Comparison of ENCODE assay signal across 29 mouse cellular contexts in the genomic region with DNA sequence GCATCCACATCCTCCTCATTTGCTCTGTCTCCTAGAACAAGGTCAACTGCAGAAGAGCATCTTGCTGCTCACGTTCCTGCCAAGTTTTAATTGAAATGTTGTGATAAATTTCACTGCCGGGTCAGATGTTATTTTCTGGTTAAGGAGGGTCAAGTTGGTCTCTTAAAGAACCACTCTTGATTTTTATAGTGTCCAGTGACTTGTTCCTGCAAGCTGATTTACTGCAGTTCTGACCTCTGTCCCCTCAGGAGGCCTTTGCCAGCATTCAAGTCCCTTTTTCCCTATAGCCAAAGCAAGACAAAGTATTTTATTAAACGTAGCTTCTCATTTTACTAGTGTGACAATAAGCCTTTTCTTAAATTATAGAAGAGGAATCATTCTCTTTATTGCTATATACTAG.
DNase-seq lines count a peak whose midpoint lies in the region; ATAC-seq lines count a peak whose summit lies in the region.
"Had no signal": no experiment of that assay in that cellular context is flagged by ENCODE, and none has a peak within 500 bp of the region (broad histone marks: within the 10 kb centered on the region; RNA-seq: fewer than 3 reads in every experiment).

No protein-coding gene starts in this region.

- H3K4me2 ChIP-seq in kidney, embryonic 14.5 days (replicated peaks; ENCODE audit: low read depth, low read length): no peak overlapping the region
- H3K4me2 ChIP-seq: embryonic facial prominence, embryonic 12.5 days; embryonic facial prominence, embryonic 15.5 days; heart, embryonic 12.5 days; heart, embryonic 15.5 days; hindbrain, embryonic 13.5 days had no signal

- H3K9ac ChIP-seq in kidney, embryonic 14.5 days (ENCODE audit: low read depth, low read length): no peak overlapping the region
- H3K9ac ChIP-seq: embryonic facial prominence, embryonic 12.5 days; embryonic facial prominence, embryonic 15.5 days; forebrain, postnatal 0 days; heart, embryonic 12.5 days; heart, embryonic 15.5 days; hindbrain, embryonic 13.5 days had no signal

- 0 out of 2 replicates have a peak, but pooled peaks cover 2% of the 10 kb centered on the region for H3K4me1 ChIP-seq in kidney, embryonic 14.5 days (ENCODE audit: control insufficient read depth, insufficient read depth, low read length)
- no peaks in the 10 kb centered on the region for H3K4me1 ChIP-seq in heart, embryonic 10.5 days
- H3K4me1 ChIP-seq: embryonic facial prominence, embryonic 12.5 days; embryonic facial prominence, embryonic 15.5 days; heart, embryonic 12.5 days; heart, embryonic 15.5 days; hindbrain, embryonic 10.5 days; hindbrain, embryonic 13.5 days had no signal

- H3K9me3 ChIP-seq in kidney, embryonic 14.5 days (ENCODE audit: control insufficient read depth, low read length): no peaks in the 10 kb centered on the region
- no peaks in the 10 kb centered on the region for H3K9me3 ChIP-seq in heart, embryonic 10.5 days
- H3K9me3 ChIP-seq: embryonic facial prominence, embryonic 12.5 days; embryonic facial prominence, embryonic 15.5 days; heart, embryonic 12.5 days; heart, embryonic 15.5 days; hindbrain, embryonic 10.5 days; hindbrain, embryonic 13.5 days had no signal

- no peaks in the 10 kb centered on the region for H3K36me3 ChIP-seq in kidney, embryonic 14.5 days (ENCODE audit: control insufficient read depth, insufficient read depth, low read length)
- H3K36me3 ChIP-seq in heart, embryonic 10.5 days: no peaks in the 10 kb centered on the region
- H3K36me3 ChIP-seq: embryonic facial prominence, embryonic 12.5 days; embryonic facial prominence, embryonic 15.5 days; G1E; heart, embryonic 12.5 days; heart, embryonic 15.5 days; hindbrain, embryonic 10.5 days; hindbrain, embryonic 13.5 days had no signal

- no peak overlapping the region for H3K27ac ChIP-seq in kidney, embryonic 14.5 days (ENCODE audit: low read depth, low read length)
- H3K27ac ChIP-seq in heart, embryonic 10.5 days: no peak overlapping the region
- H3K27ac ChIP-seq: embryonic facial prominence, embryonic 12.5 days; embryonic facial prominence, embryonic 15.5 days; gastrocnemius, adult 2 months; heart, embryonic 15.5 days; hindbrain, embryonic 10.5 days; hindbrain, embryonic 13.5 days had no signal

- no peak for DNase-seq in kidney, postnatal 4 days
- peak; percentile 4 for DNase-seq in kidney, postnatal 10 days
- DNase-seq in kidney, postnatal 36 days: no peak
- peak; percentile 25 for DNase-seq in embryo, embryonic 11 days
- no peak for DNase-seq in heart, embryonic 10.5 days (ENCODE audit: low spot score)
- DNase-seq: adrenal gland, postnatal 10 days; adrenal gland, postnatal 36 days; B cell, adult 2 months; cerebellum, adult 18-20 months; cerebellum, adult 9-10 months; cerebellum, postnatal 14 days; forebrain, postnatal 0 days; gastrocnemius, adult 2 months; gastrocnemius, postnatal 14 days; heart, adult 11 months; heart, postnatal 10 days; heart, postnatal 36 days had no signal

- WGBS in kidney, embryonic 14.5 days: 17% methylated on average over 3 of the region's 3 CpGs
- 64% methylated on average over 3 of the region's 3 CpGs for WGBS in heart, embryonic 10.5 days

- H3K27me3 ChIP-seq in kidney, embryonic 14.5 days (ENCODE audit: control insufficient read depth, insufficient read depth, low read length): no peaks in the 10 kb centered on the region
- no peaks in the 10 kb centered on the region for H3K27me3 ChIP-seq in heart, embryonic 10.5 days (ENCODE audit: insufficient read depth, poor library complexity, severe bottlenecking)
- H3K27me3 ChIP-seq: CH12.LX; embryonic facial prominence, embryonic 12.5 days; embryonic facial prominence, embryonic 15.5 days; heart, embryonic 12.5 days; heart, embryonic 15.5 days had no signal

- peak; percentile 73; the same call in 1 of the 2 replicates for ATAC-seq in kidney, embryonic 14.5 days (ENCODE audit: low FRiP score, low TSS enrichment)
- ATAC-seq: forebrain, embryonic 14.5 days; forebrain, postnatal 0 days; hindbrain, embryonic 16.5 days; Patski had no signal

- H3K4me3 ChIP-seq in kidney, embryonic 14.5 days (ENCODE audit: low read length): no peak overlapping the region
- no peak overlapping the region for H3K4me3 ChIP-seq in heart, embryonic 10.5 days
- H3K4me3 ChIP-seq: embryonic facial prominence, embryonic 12.5 days; embryonic facial prominence, embryonic 15.5 days; gastrocnemius, adult 2 months; heart, embryonic 12.5 days; heart, embryonic 15.5 days; hindbrain, embryonic 10.5 days; hindbrain, embryonic 13.5 days had no signal

Comparison
In these comparisons a context has a peak if more than half of its experiments do, and no peak if none do; other contexts are left out.
1. DNase-seq: peak in kidney, postnatal 10 days (single experiment) and embryo, embryonic 11 days (single experiment); none in kidney, postnatal 4 days (0 of 2), kidney, postnatal 36 days (0 of 2) and heart, embryonic 10.5 days (single experiment).